Mouse (Mus musculus): ENCODE measurements at regions not wholly inside any gene's neighbourhood (a gene's known extent, or its start where the extent isn't known, plus 50 kb on each side); places are given as distances from the start of the nearest gene placed in this dataset.

DNA sequence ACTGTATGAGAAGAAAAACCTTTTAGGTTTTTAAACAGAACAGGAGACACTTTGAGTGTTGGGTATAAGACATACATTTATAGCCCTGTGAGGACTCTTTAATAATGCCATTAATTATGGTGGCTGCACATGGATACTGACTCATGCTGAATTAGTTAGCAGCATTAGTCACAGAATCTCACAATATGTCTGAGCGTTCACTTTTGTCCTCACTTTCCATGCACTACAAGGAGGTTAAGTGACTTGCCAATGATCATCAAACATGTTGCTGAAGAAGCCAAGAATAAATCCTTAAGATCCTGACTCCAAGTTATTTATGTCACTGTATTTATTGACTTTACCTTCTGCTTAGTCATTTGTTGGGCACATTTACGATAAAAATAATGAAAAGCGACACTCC is 105.6 kb upstream of the Atxn7l3b start:
- ATAC-seq (replicated peaks; ENCODE audit: poor library complexity), result no peak

- ATAC-seq (replicated peaks; ENCODE audit: poor library complexity), result no peak
Observed at GRCm38 (mm10) chr10:113032870-113033269, 104.1 kb upstream of the Atxn7l3b start.

- ATAC-seq (replicated peaks; ENCODE audit: poor library complexity), result peak; percentile 85
Observed at GRCm38 (mm10) chr10:113027300-113027699, 98.5 kb upstream of the Atxn7l3b start.

GRCm38 (mm10) chr10:113024633-113025032 is 95.8 kb upstream of the Atxn7l3b start:
- no peak for ATAC-seq (replicated peaks; ENCODE audit: poor library complexity)

- ATAC-seq (replicated peaks; ENCODE audit: poor library complexity), result no peak
Observed at GRCm38 (mm10) chr10:113009124-113009523, 80.3 kb upstream of the Atxn7l3b start.

GRCm38 (mm10) chr10:112990720-112991119 is 61.9 kb upstream of the Atxn7l3b start:
- ATAC-seq (replicated peaks; ENCODE audit: poor library complexity), result peak; percentile 65; the same call in 1 of the 2 replicates

DNA sequence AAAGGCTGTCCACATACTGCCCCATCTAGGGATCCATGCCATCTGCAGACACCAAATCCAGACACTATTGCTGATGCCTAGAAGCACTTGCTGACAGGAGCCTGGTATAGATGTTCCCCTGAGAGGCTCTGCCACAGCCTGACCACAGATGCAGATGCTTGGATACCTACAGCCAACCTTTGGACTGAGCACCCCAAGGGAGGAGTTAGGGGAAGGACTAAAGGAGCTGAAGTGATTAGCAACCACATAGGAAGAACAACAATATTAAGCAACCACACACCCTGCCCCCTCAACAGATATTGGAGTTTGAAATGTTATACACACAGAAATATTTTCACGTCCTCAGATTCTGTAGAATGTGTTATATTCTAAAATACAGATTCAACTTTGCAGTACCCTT is 53.9 kb upstream of the Atxn7l3b start:
- no peak for ATAC-seq (replicated peaks; ENCODE audit: poor library complexity)

All from megakaryocyte progenitor cell, adult 5-6 weeks (primary cell).